Mouse (Mus musculus): Measurements from ENCODE around the gene Bik.

Bik gene

DNA sequence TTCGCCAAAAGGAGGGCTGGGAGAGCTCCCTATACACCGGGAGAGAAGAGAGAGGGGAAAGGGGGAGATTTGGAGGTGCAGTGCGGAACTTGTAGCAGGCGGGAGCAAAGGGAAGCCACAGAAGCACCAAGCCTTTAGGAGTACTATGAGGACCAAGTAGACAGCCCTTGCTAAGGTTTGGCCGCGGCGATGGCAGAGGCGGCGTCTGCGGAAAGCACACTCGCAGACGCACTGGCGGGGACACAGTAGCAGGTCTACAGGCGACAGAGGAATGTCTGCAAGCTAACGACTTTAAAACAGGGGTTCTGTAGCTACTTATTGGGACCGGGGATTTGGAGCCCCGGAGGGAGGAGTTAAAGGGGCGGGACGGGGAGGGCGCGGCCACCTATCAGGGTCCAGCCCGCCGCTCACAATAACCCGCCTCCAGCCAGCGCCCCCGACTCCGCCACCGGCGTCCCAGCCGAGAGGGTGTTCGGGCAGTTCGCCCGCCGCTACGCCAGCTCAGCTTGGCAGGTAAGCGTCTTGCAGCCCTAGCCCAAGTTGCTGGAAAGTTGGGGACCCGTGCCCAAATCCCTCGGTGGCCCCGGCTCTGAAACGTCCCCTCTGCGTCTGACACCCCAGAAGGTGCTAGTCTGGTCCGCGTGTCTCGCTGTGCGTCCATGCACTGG lies at the start of gene Bik:
Bik (plus strand) TSS at position 439 of the 668 bp plus-strand sequence.
- peak; percentile 83 for DNase-seq (ENCODE audit: low read depth, low spot score)

DNA sequence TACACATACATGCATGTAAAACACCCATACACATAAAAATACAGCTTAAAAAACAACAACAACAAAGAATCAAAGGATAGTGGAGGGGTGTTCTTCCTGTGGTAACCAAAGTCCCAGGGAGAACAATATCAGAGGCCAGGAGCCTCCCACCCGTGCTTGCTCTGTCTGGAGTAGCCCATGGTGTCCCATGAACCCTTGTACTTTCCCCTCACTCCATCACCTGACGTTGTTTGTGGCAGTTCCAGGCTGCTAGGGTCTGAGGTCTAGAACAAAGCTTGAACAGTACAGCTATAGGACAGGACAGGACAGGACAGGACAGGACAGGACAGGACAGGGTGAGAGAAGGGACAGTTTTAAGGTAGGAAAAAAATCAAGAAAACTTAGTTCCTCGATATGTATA lies 48.6 kb upstream of the Bik start:
- DNase-seq (ENCODE audit: low read depth, low spot score): no peak

- DNase-seq (ENCODE audit: low read depth, low spot score): peak; percentile 68
These were observed 46.8 kb upstream of the Bik start for GRCm38 (mm10) chr15:83479818-83480217.

DNA sequence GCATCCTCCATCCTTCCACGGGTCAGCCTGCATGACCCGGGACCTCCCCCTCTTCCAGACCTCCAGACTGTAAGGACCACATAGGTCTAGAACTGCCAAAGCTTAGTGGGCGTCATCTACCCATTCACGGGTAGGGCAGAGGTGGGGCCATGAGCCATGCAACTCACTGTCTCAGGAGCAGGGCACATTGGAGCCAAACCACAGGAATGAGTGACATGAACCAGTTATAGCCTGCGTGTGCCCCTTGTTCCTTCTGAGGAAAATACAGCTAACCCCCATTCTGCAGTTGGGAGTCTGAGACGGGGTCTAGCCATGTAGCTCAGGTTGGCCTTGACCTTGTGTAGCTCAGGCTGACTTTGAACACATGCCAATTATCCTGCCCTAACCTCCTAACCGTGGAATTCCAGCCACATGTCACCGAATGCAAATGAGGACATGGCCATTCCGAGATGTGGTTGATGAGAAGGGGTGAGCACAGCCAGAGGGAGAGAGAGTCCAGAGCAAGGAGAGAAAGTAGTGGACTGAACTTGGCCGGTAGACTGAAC lies 45.4 kb upstream of the Bik start:
- peak; percentile 31 for DNase-seq (ENCODE audit: low read depth, low spot score)

- DNase-seq (ENCODE audit: low read depth, low spot score): no peak
These were observed 43.9 kb upstream of the Bik start for GRCm38 (mm10) chr15:83482645-83483224.

- peak; percentile 82 for DNase-seq (ENCODE audit: low read depth, low spot score)
These were observed 43.2 kb upstream of the Bik start for GRCm38 (mm10) chr15:83483482-83483881.

GRCm38 (mm10) chr15:83484311-83484710 lies 42.4 kb upstream of the Bik start:
- DNase-seq (ENCODE audit: low read depth, low spot score): peak; percentile 64

DNA sequence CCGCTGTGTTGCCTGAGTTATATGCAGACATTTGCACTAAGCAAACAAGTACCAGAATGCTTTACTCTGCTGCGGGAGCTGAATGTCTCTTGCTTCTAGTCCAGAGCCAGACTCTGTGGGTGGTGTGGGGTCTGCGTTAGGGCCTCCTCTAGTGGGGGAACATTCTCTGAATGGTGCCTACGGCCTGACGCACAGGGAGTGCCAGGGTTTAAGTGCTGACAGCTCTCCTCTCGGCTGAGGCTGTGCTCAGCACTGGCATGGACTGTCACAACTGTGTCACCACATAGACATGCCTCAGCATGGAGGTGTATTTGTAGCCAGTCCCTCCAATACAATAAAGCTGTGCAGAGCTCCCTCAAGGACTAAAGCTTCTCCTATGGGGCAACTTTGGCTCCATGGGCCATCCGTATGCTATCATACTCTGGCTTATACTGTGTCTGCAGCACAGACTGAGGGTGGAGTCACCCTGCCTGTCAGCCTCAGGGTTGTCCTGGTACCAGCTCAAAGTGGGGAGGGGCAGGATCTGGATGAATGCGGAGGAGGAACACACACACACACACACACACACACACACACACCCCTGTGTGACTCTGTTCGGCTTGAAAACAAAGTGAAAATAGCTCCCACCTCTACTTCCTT lies 39.1 kb upstream of the Bik start:
- DNase-seq (ENCODE audit: low read depth, low spot score): no peak

GRCm38 (mm10) chr15:83489471-83489870 lies 37.2 kb upstream of the Bik start:
- peak; percentile 34 for DNase-seq (ENCODE audit: low read depth, low spot score)

- DNase-seq (ENCODE audit: low read depth, low spot score): no peak
These were observed 34.8 kb upstream of the Bik start for GRCm38 (mm10) chr15:83491891-83492290.

GRCm38 (mm10) chr15:83493856-83494571 lies 32.6 kb upstream of the Bik start:
- no peak for DNase-seq (ENCODE audit: low read depth, low spot score)

DNA sequence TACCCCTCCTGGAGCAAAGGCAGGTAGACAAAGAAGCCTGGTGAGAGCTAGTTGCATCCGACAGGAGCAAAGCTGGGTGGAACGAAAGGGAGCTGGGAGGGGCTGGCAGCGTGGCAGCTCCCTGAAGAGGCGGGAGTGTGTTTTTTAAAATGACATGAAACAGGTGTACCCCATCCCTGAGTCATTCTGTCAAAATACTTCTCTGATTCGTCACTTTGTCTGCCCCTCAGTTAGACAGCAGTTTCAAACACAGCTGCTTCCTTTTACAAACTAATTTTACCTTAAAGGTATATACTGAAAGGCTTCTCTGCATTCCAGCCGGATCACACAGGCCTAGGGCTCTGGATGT lies 32.1 kb upstream of the Bik start:
- DNase-seq (ENCODE audit: low read depth, low spot score): no peak

- no peak for DNase-seq (ENCODE audit: low read depth, low spot score)
These were observed 31.5 kb upstream of the Bik start for GRCm38 (mm10) chr15:83495195-83495594.

DNA sequence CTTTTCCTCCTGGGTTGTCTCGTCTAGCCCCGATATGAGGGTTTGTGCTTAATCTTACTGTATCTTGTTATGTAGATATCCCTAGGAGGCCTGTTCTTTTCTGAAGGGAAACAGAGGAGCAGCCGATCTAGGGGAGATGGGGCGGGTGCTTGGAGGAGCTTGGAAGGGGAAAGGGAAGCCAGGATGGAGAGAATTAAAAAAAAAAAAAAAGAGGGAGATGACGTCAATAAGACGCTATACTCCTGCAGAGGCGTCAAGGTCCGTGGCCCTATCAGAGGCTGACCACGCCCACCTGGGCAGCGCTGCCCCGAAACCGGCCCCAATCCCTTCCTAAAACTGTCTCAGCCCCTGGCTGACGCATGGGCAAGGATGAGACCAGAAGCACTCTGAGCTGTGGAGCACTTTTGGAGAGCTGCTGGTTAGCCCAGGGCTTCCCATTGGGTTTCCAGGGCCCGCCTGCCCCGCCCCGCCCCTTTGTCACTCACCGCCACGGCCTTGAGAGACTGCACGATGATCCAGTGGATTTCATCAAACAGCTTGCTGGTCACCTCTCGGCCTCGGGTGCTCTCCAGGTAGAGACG lies 30.8 kb upstream of the Bik start:
- DNase-seq (ENCODE audit: low read depth, low spot score): peak; percentile 52

GRCm38 (mm10) chr15:83497299-83497698 lies 29.4 kb upstream of the Bik start:
- DNase-seq (ENCODE audit: low read depth, low spot score): peak; percentile 78

DNA sequence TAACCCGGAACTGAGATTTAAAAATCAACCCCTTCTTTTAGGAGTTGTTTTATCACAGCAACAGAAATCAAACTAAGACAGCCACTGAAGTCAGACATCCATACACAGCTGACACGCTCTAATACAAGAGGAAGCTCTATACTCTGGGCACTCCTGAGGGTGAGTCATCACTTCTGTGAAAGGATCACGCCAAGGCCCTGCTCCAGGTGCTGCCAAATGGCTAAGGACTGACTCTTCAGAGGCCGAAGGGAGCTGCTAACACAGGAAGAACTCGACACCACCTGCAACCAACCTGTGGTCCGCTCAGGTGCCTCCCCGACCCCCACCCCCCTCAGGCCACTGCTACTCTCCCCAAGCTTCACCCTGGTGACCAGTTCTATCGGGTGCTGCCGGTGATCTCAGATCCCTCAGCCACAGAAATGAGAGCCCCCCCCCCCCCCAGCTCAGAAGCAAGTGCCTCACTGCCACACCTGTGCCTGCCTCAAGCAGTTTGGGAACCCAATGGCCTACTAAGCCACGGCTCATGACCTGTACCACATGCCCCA lies 27.4 kb upstream of the Bik start:
- no peak for DNase-seq (ENCODE audit: low read depth, low spot score)

DNA sequence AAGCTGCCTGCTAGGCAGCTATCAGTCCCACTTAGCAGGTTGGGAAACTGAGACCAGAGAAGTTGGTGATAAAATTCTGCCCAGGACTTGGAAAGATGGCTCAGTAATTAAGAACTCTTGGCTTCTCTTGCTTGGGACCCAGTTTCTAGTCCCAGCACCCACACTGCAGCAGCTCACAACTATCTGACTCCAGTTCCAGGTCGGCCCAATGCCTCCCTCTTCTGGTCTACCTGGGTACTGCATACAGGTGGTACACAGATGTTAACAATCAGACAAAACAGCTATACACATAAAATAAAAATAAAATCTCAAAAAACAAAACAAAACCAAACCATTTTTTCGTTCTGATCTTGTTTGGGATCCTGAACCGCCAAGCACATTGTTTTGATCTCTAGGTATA lies 26.3 kb upstream of the Bik start:
- peak; percentile 84 for DNase-seq (ENCODE audit: low read depth, low spot score)

DNA sequence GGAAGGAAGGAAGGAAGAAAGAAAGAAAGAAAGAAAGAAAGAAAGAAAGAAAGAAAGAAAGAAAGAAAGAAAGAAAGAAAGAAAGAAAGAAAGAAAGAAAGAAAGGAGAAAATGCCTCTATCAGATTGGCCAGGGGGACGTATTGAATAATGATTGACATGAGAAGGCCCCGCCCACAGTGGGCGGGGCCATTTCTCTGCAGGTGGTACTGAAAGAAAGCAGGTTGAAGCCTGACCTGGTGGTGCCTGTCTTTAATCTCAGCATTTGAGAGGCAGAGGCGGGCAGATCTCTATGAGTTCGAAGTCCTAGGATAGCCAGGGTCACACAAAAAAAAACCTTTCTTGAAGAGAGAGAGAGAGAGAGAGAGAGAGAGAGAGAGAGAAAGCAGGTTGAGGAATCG lies 25.2 kb upstream of the Bik start:
- DNase-seq (ENCODE audit: low read depth, low spot score): peak; percentile 85

DNA sequence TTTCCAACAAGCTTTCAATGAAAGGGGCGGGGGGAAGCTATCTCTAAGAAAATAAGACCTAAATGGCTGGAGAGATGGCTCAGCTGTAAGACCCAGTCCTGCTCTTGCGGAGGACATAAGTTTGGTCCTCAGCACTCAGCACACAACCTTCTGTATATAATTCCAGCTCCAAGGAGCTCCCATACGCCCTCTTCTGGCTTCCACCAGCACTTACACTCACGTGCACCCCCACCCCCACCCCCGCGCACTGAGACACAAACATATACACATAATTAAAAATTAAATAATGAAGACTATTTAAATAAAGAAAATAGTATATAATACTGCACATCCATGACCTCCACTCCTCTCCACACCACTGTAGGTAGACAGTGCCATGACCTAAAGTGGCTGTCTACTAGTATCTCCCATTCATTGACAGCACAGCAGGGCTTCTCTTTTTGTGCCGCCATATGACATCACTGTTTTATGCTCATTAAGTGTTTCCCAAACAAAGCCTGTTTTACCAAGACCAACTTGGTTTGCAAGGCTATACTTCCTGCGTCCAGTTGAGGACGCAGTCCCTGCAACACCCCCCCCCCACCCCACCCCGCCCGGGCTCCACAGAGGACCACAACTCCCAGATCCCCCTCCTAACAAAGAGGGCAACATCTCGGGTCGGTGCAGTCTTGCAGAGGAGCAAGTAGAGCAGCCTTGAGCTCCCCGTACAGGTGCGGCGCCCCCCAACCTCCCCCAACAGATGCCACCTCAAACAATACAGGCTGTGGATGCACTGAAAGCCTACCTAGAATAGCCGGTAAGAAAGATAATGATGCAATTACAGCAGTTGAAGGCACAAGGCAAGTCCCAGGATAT lies 16.5 kb upstream of the Bik start:
- DNase-seq (ENCODE audit: low read depth, low spot score): peak; percentile 54

- DNase-seq (ENCODE audit: low read depth, low spot score): peak; percentile 98
These were observed 15.8 kb upstream of the Bik start, which contains the start of gene Ttll1 for GRCm38 (mm10) chr15:83510805-83511405. Gene Ttll1 (minus strand): TSS chr15:83510893.

Measured in ZHBTc4 (cell line).